Mouse (Mus musculus) cerebellum, adult 18-20 months (tissue): Measurements from ENCODE around the gene Aim2.
"Not testable (repeated sequence)": the region's sequence is repeated elsewhere in the genome, so short reads cannot be mapped to it uniquely, and the experiment has no call there.

Experiments
- DNase-seq, 2 experiments: peaks; one replicate each; pipeline ENCODE4 v3.0.0; 2021

Gene Aim2

DNA sequence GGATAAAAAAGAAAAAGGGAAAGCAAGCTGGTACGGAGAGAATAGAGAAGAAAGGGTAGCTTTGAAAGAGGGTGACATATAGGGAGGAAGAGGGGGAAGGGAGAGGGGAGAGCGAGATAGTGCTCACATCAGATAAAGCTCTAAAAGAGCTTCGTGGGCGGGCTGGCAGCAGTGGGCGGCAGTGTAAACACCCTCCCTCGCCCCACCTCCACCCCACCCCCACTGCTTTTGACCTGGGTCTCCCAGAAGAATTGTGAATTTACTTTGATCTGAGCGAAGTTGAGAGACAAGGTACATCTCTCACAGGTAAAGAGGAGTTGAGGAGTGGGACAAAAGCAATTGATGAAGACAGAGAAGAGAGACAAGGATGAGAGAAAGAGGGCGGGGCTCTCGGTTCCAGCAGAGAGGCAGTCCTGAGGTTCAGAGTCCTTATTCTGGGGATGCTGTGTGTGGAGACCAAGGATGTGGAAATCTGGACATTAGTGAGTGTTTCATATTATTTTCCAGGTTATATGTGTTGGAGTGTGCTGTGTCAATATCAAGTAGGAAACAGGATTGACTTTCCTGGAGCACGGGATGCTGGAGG lies at the start of gene Aim2:
TSS of gene Aim2 (plus strand) at position 508 of the 586 bp plus-strand sequence.
- no peak for DNase-seq

DNA sequence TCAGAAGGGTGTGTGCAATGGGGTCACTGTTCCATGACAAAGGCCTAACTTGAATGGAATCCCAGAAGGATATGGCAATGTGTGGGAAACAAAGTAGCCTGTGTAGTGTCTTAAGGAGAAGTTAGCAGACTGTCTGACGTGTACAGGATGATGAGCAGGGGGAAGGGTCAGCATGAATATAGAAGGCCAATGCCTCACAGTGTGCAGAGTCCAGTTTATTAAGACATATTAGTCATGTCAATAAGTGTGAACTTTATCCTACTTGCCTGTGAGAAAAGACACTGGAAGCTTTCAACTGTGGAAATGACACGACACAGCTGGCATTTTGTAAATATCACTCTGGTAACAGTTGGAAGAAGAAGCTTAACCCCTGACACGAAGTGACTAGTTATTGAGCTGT lies 47.9 kb upstream of the Aim2 start:
- DNase-seq: not testable (repeated sequence)

DNA sequence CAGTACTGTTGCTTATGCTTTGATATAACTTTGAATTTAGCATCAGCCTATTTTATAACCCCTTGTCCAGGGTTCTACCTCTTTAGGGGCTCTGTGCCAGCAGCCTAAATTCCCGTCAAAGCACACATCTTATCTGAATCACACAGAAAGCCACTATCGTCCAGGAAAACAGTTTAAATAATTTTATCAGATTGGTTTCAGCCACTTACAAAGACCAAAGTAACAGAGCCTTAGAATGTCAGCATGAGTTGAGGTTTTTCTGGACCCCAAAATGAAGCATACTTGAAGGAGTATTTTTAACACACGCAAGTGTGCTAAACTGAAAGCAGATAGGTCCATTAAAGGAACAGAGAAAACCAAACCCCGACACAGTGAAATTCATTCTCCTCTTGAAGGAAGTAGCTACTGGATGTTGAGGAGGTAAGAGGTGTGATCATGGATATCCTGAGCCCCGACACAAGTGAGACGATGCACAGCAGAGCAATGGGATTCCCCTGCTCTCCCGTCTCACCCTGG lies 37.1 kb upstream of the Aim2 start:
- not testable (repeated sequence) for DNase-seq

GRCm38 (mm10) chr1:173315725-173316124 lies 35.0 kb upstream of the Aim2 start:
- DNase-seq: no peak

DNA sequence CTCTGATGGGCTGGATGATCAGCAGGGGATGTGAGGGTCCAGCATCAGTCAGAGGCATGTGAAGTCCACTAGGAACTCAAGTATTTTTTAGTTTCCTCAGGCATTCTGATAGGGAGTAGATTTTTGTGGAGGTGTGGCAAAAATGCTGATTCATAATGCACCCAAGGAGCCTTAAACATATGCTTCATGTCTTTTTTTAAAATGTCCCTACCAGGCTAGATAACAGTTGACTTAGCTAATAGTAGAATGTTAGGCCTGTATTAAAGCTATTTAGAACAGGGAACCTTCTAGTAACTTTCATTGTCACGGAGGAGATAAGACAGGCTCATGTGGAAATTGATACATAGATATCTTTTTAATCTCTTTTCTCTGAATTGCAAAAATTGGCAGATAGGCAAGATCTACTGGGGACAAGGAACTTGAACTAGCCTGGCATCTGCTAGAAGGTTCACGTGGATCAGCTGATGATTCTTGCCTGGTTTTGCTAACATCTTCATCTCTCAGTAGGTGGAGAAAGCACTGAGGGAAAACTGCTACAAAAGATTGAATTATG lies 32.7 kb upstream of the Aim2 start:
- no peak for DNase-seq

- no peak for DNase-seq
Measured at GRCm38 (mm10) chr1:173321593-173322248, 29.0 kb upstream of the Aim2 start.

DNA sequence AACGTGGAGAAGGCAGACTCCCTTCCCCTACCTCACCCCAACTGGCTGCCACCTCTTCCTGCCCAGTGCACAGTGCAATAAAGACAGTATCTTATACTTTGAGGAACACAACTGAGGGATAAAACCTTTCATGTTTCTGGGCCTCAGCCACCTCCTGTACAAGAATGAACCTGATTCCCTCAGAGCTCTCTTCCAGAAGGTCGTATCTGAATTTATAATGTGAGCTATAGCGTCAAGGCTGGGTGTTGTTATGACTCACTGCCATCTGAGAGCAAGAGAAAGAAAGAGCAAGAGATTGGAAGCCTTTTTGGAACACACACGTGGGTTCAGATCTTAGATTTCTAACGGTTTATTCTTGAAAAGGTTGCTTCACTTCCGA lies 28.4 kb upstream of the Aim2 start:
- DNase-seq: no peak

GRCm38 (mm10) chr1:173323839-173324585 lies 26.7 kb upstream of the Aim2 start:
- peak; percentile 59 to 74 for DNase-seq

GRCm38 (mm10) chr1:173324961-173325360 lies 25.7 kb upstream of the Aim2 start:
- no peak for DNase-seq

GRCm38 (mm10) chr1:173325395-173325794 lies 25.3 kb upstream of the Aim2 start:
- no peak for DNase-seq

- no peak for DNase-seq
Measured at GRCm38 (mm10) chr1:173326552-173326951, 24.1 kb upstream of the Aim2 start.

DNA sequence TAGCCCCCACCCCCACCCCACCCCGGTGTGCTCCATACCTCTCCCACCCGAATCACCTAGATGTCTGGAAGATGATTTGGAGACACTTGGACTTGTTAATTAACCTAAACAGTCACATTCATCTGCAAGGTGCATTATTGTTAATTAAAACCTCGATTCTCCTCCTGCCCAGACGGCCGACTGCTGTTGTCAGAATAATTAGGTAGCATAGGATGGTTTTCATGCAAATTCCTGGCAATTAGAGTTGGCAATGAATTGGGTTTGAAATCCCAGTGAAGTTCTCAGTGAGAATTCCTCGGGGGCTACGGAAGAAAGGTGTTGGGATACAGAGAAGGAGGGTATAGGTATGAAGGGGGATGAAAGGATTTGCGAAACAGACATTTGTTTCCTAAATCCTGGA lies 22.2 kb upstream of the Aim2 start:
- DNase-seq: no peak

DNA sequence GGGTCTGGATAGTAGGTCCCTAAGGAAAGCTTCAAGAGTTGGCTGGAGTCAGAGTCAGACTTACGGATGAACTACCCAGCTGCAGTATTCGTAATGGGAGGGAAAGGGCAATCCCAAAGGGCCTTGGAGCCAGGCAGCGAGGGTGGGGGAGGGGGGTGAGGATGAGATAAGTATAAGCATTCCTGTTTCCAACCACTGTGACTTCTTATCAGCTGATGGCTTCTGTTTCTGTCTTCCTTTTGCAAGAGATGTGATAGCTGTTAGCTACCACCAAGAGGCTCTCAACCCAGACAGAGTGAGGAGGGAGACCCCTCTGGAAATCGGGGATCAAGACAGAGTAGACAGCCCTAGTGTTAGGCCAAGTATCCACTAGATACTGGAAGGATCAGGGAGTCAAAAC lies 21.5 kb upstream of the Aim2 start:
- DNase-seq: no peak

DNA sequence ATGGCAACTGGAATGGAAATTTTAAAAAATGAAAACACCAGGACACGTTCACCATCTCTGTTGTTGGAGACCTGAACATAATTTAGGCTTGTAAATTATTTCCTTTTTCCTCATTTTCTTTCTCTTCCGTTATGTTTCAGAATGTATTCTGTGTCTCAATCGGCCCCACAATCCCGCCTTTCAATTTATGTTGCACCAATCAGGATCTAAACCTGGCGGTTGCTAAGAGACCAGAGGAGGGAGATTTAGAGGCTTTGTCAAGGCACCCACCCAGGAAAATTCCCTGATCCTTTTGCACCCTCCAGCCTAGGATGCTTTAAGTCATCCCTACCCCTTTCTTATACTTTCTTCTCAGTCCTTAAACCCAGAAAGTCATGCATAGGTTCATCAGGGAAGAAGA lies 20.9 kb upstream of the Aim2 start:
- DNase-seq: no peak

DNA sequence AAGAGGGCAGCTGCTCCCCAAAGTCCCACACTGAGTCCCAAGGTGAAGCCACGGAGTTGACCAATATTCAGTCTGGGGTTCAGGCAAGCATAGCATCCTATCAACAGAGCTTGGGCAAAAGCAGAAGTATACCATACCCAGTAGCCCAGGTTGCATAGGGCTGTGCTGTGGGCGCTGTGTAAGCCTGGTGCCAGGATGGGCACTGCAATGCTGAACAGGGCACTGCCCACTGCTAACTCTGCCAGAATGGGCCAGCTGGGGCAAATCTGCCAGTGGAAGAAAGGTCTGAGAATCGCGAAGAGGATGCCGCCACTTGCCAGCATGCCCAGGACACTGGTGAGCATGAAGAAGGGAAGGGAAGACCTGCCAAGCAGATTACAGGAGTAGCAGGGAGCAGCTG lies 18.3 kb upstream of the Aim2 start:
- DNase-seq: no peak

DNA sequence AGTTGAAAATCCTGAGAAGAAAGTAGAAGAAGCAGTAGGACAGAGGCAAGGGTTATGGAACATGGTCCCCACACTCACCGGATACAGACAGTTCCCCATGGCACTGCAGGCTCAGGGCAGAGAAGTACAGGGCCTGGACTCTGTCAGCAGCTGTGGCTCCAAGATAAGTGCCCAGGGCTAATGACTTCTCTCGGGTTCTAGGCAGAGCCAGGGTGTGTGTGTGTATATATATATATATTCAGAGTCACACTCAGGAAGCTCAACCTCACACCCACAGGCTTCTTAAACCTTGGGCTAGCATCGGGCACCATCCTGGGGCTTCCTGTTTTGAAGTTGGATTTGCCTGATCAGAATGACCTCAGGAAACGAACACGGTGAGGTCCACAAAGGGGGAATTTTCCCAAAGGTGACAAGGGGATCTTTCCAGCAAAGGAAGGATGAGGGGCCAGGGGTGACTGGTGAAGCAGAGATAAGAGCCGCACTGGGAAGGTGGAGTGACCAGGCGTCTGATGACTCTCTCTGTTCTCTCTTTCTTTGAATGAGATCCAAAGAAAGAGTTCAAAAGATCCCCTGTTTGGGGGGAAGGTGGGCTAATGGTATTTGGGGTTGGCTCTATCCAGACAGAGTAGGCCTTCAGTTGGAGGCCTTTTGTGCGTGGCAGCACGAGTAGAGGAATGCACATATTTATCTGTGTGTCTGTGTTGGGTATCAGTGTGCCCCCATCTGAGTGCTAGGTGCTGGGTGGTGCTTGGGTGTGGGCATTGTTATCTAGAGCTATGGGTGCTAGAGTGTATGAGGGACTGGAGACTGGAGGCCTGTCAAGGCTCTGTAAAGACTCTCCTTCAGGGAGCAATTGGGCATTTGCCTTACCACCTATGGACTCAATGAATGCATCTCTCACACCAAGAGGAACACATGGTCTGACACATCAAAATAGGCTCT lies 17.1 kb upstream of the Aim2 start, which contains the start of gene Ackr1:
TSS of gene Ackr1 (minus strand) at position 439 of the 942 bp plus-strand sequence.
- DNase-seq: no peak

- peak in 1 of 2 experiments; percentile 22 for DNase-seq
Measured at GRCm38 (mm10) chr1:173335903-173336302, 14.8 kb upstream of the Aim2 start.

DNA sequence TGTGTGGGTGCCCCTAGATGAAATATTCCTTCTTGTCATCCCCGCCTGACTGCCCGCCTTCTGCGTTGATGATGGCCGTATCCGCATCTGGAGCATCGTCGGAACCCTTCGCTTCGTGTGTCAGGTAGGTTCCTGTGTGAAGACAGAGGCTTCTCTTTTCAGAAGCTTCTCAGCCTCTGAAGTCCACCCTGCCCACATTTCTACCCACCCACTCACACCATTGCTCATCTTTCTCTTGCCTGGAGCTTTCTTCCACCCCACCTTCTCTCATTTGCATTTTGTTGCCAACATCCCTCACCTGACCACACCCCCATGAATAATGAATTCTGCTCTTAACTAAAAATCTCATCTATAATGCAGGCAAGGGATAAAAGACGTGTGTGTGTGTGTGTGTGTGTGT lies 13.7 kb upstream of the Aim2 start:
- DNase-seq: peak in 1 of 2 experiments; percentile 20

DNA sequence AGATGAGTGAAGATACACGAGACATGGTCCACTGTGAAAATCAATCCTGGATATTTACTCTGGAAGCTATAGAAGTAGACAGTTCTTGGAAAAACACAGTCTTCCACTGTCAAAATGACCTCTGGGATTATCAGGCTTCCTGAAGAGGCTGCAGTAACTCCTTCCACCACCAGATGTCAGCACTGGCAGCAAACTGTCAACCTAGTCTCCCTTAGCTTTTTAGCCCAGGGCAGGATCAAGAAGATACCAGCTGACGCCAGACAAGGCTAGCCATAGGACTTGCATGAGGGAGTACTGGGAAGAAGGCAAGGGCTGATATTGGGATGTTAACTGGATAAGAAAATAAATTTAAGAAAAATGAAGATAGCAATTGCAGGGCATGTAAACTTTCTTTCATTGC lies 11.1 kb upstream of the Aim2 start:
- peak; percentile 77 to 85 for DNase-seq

GRCm38 (mm10) chr1:173342425-173342824 lies 8.3 kb upstream of the Aim2 start:
- no peak for DNase-seq

GRCm38 (mm10) chr1:173343934-173344333 lies 6.7 kb upstream of the Aim2 start:
- DNase-seq: no peak

- no peak for DNase-seq
Measured at GRCm38 (mm10) chr1:173345112-173345511, 5.6 kb upstream of the Aim2 start.
